Mouse (Mus musculus) thymus, adult 2 months (tissue): ENCODE data around the gene Teddm1a. TPM values are rescaled to one million over a fixed set of nuclear protein-coding genes. Genes with fewer than 3 reads are reported as not detected.
"Not testable (repeated sequence)": the region's sequence is repeated elsewhere in the genome, so short reads cannot be mapped to it uniquely, and the experiment has no call there.

Experiments
- DNase-seq: peaks from one replicate; pipeline ENCODE4 v3.0.0; 2021
- H3K27ac ChIP-seq: fragments of 200-500 bp; 2 replicates; pipeline ENCODE4 v1.5.1; 2012; ENCODE audit warnings: low read length, control low read depth; ENCODE audit not compliant: control insufficient read depth, insufficient read depth
- H3K27me3 ChIP-seq: fragments of 200-500 bp; 2 replicates; pipeline ENCODE4 v1.6.1; 2012; ENCODE audit warnings: mild to moderate bottlenecking, low read length, moderate library complexity, mixed read lengths; ENCODE audit not compliant: control insufficient read depth, insufficient read depth
- H3K36me3 ChIP-seq: fragments of 200-500 bp; 2 replicates; pipeline ENCODE4 v1.6.1; 2012; ENCODE audit warnings: mild to moderate bottlenecking, low read length, moderate library complexity; ENCODE audit not compliant: control insufficient read depth, insufficient read depth
- H3K4me1 ChIP-seq: fragments of 200-500 bp; replicated peaks from 2 replicates; pipeline ENCODE4 v1.6.1; 2012; ENCODE audit warnings: low read length; ENCODE audit not compliant: control insufficient read depth, insufficient read depth
- H3K4me3 ChIP-seq: fragments of 200-500 bp; 2 replicates; pipeline ENCODE4 v1.5.1; 2012; ENCODE audit warnings: mild to moderate bottlenecking, low read length, control low read depth, moderate library complexity; ENCODE audit not compliant: control insufficient read depth, insufficient read depth
- CTCF ChIP-seq: fragments of 200-500 bp; IDR thresholded peaks from 2 replicates; pipeline ENCODE4 v1.5.1; 2012; ENCODE audit warnings: mild to moderate bottlenecking, control low read depth, low read length, moderate library complexity, borderline replicate concordance; ENCODE audit not compliant: control insufficient read depth, poor library complexity, insufficient read depth; ENCODE audit errors: extremely low read depth
- POLR2A ChIP-seq: fragments of 200-500 bp; IDR thresholded peaks from 2 replicates; pipeline ENCODE4 v1.6.1; 2012; ENCODE audit warnings: mild to moderate bottlenecking, low read length, control low read depth, moderate library complexity; ENCODE audit not compliant: control insufficient read depth, poor library complexity, insufficient read depth; ENCODE audit errors: extremely low read depth
- WGBS: fragments of 180-500 bp; shearing (Covaris S2); methylation state at CpG from one replicate; pipeline ENCODE4 v1.1.7; 2018; 5-methylcytosine and 5-hydroxymethylcytosine counted together
- polyA plus RNA-seq: library from polyadenylated mRNA; depleted of rRNA; stranded (reverse); fragments of >200 nt; gene quantifications from 2 replicates; pipeline ENCODE4 v1.2.3, GENCODE M21; 2012; rRNA removed

The Teddm1a gene
- not detected in 2 replicates for polyA plus RNA-seq

DNA sequence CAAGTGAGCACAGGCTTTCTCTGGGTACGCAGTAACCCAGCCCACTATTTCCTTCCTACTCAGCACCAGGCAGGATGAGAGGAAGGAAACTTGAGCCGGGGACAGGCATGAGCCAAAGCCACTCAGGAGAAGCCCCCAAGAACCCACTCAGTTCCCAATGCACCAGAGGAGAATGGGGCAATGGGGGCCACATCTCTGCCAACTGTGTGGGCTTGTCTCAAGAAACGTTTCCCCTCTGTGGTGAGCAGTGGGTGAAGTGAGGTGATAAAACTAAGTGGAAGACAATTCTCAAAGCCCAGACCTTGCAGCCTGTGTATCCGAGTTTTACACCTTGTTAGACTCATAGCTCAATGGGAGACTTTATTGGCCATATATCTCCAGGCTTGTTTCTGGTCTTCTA is at the start of gene Teddm1a:
TSS of gene Teddm1a (plus strand) at position 301 of the 400 bp plus-strand sequence.
- DNase-seq = no peak
- Histone ChIP-seq H3K27ac (no peak within 1 kb of the TSS), H3K4me1 (no peaks in the 10 kb centered on the region), H3K4me3 (no peak within 1 kb of the TSS), H3K27me3 (no peaks in the 10 kb centered on the region), H3K36me3 (no peaks in the 10 kb centered on the region)
- TF ChIP-seq POLR2A (no peak), CTCF (no peak)
- WGBS = 10% methylated on average over 4 of the region's 4 CpGs

- H3K4me3 ChIP-seq = no peak overlapping the region
- H3K4me1 ChIP-seq = peaks cover 14% of the 10 kb centered on the region
- no peaks in the 10 kb centered on the region for H3K27me3 ChIP-seq
- H3K27ac ChIP-seq = peak overlapping the region; percentile 96
- TF ChIP-seq CTCF (no peak), POLR2A (no peak)
- peak; percentile 75 for DNase-seq
- WGBS = 56% methylated on average over 11 of the region's 11 CpGs
- no peaks in the 10 kb centered on the region for H3K36me3 ChIP-seq
Measured at GRCm38 (mm10) chr1:153842121-153842740, 49.3 kb upstream of the Teddm1a start.

GRCm38 (mm10) chr1:153844042-153844441 is 47.5 kb upstream of the Teddm1a start, which contains the start of gene Rgsl1:
Gene Rgsl1, minus strand, starts transcription at chr1:153844142.
- H3K27me3 ChIP-seq = no peaks in the 10 kb centered on the region
- 98% methylated on average over 8 of the region's 8 CpGs for WGBS
- DNase-seq = no peak
- peaks cover 16% of the 10 kb centered on the region for H3K4me1 ChIP-seq
- no peaks in the 10 kb centered on the region for H3K36me3 ChIP-seq
- H3K4me3 ChIP-seq = no peak within 1 kb of the TSS
- H3K27ac ChIP-seq = no peak within 1 kb of the TSS
- no peak for TF ChIP-seq POLR2A
- no peak for TF ChIP-seq CTCF

- DNase-seq = no peak
- TF ChIP-seq POLR2A (no peak), CTCF (no peak)
- 81% methylated on average over 7 of the region's 7 CpGs for WGBS
- Histone ChIP-seq H3K4me3 (no peak overlapping the region), H3K27me3 (no peaks in the 10 kb centered on the region), H3K36me3 (no peaks in the 10 kb centered on the region), H3K4me1 (peaks cover 27% of the 10 kb centered on the region), H3K27ac (no peak overlapping the region)
Measured at GRCm38 (mm10) chr1:153846420-153846819, 45.1 kb upstream of the Teddm1a start.

- Histone ChIP-seq H3K4me1 (peaks cover 26% of the 10 kb centered on the region), H3K27me3 (no peaks in the 10 kb centered on the region), H3K36me3 (no peaks in the 10 kb centered on the region), H3K4me3 (peak overlapping the region; percentile 7), H3K27ac (no peak overlapping the region)
- no peak for TF ChIP-seq POLR2A
- no peak for TF ChIP-seq CTCF
- peak; percentile 23 for DNase-seq
- WGBS = 18% methylated on average over 6 of the region's 6 CpGs
Measured at GRCm38 (mm10) chr1:153846867-153847266, 44.7 kb upstream of the Teddm1a start.

DNA sequence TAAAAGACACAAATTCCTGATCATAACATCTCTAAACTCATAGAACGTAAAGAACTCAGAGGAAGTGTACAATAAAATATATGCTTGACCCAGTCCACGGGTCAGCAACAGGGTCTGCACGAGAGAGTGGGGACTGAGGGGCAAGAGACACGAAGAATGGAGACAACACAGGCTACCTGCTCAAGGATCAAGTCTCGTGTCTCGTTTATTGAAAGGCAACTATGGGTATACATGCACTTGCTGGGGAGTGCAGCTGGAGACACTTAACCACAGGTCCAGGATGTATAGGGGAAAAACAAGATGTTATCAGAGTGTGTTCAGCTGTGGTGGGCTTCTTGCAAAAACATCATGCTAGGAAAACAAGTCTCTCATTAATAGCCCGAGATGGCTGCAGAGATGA is 38.8 kb upstream of the Teddm1a start:
- Histone ChIP-seq H3K27ac (peak overlapping the region; percentile 94), H3K4me1 (peaks cover 23% of the 10 kb centered on the region)
- not testable (repeated sequence) for H3K4me3 ChIP-seq, H3K36me3 ChIP-seq, H3K27me3 ChIP-seq
- DNase-seq = peak; percentile 35
- 19% methylated on average over 7 of the region's 7 CpGs for WGBS

DNA sequence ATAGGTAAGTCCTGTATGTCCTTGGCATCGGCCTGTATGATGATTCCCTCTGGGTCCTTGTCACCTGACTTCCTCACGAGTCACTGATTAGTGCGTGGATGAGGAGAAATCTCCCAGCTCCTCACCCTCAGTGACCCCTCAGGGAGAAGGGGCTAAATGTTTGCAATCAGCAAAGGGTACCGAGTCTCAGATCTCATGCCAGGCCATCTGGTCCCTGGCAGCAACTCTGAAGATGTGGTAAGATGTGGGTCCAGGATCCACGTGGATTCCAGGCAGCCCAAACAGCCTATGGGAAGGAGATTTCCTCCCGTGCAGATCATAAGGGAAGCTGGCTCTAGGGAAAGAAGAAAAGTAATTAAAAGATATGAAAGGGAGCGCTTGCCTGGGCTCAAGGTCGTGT is 35.6 kb upstream of the Teddm1a start:
- no peaks in the 10 kb centered on the region for H3K27me3 ChIP-seq
- TF ChIP-seq POLR2A (no peak), CTCF (no peak)
- DNase-seq = no peak
- H3K4me3 ChIP-seq = no peak overlapping the region
- H3K4me1 ChIP-seq = peaks cover 11% of the 10 kb centered on the region
- 90% methylated on average over 8 of the region's 8 CpGs for WGBS
- no peaks in the 10 kb centered on the region for H3K36me3 ChIP-seq
- H3K27ac ChIP-seq = no peak overlapping the region
